Mouse (Mus musculus) forebrain, embryonic 15.5 days (tissue): Measurements from ENCODE around the gene Tenm4. TPM values are rescaled to one million over a fixed set of nuclear protein-coding genes. Genes with fewer than 3 reads are reported as not detected.

Source experiments
- ATAC-seq: fragments of 200-750 bp; cut with Nextera tagmentation; replicated peaks from 2 replicates; pipeline ENCODE4 v1.8.0; 2017; ENCODE audit warnings: mild to moderate bottlenecking, moderate TSS enrichment, moderate library complexity
- H3K27ac ChIP-seq: fragments of 300-500 bp; sonication (generic); replicated peaks from 2 replicates; pipeline ENCODE4 v1.5.1; 2015; ENCODE audit warnings: mild to moderate bottlenecking, inconsistent platforms
- H3K27me3 ChIP-seq: fragments of 300-500 bp; sonication (generic); 2 replicates; pipeline ENCODE4 v1.6.1; 2015; ENCODE audit warnings: inconsistent platforms
- H3K36me3 ChIP-seq: fragments of 300-500 bp; sonication (generic); 2 replicates; pipeline ENCODE4 v1.6.1; 2015; ENCODE audit warnings: mild to moderate bottlenecking, inconsistent platforms
- H3K4me1 ChIP-seq: fragments of 300-500 bp; sonication (generic); 2 replicates; pipeline ENCODE4 v1.6.1; 2015; ENCODE audit warnings: inconsistent platforms
- H3K4me2 ChIP-seq: fragments of 300-500 bp; sonication (generic); replicated peaks from 2 replicates; pipeline ENCODE4 v1.6.1; 2015; ENCODE audit warnings: mild to moderate bottlenecking, inconsistent platforms
- H3K4me3 ChIP-seq: fragments of 300-500 bp; sonication (generic); 2 replicates; pipeline ENCODE4 v1.5.1; 2015; ENCODE audit warnings: mild to moderate bottlenecking, inconsistent platforms
- H3K9ac ChIP-seq: fragments of 300-500 bp; sonication (generic); replicated peaks from 2 replicates; pipeline ENCODE4 v1.6.1; 2015; ENCODE audit warnings: mild to moderate bottlenecking, inconsistent platforms
- H3K9me3 ChIP-seq: fragments of 300-500 bp; sonication (generic); 2 replicates; pipeline ENCODE4 v1.6.1; 2016; ENCODE audit warnings: inconsistent platforms
- WGBS: fragments of 180-500 bp; shearing (Covaris S2); methylation state at CpG from one replicate; pipeline ENCODE4 v1.1.7; 2015; ENCODE audit warnings: mixed read lengths; 5-methylcytosine and 5-hydroxymethylcytosine counted together
- polyA plus RNA-seq: library from polyadenylated mRNA; unstranded; fragments of >200 nt; fragmentation: Nextera tagmentation; extraction: Ambion mirVana; gene quantifications from 2 replicates; pipeline ENCODE4 v1.2.1, GENCODE M21; 2015

Gene Tenm4
- polyA plus RNA-seq, 1 experiment from 2014 or later = 103 TPM

DNA sequence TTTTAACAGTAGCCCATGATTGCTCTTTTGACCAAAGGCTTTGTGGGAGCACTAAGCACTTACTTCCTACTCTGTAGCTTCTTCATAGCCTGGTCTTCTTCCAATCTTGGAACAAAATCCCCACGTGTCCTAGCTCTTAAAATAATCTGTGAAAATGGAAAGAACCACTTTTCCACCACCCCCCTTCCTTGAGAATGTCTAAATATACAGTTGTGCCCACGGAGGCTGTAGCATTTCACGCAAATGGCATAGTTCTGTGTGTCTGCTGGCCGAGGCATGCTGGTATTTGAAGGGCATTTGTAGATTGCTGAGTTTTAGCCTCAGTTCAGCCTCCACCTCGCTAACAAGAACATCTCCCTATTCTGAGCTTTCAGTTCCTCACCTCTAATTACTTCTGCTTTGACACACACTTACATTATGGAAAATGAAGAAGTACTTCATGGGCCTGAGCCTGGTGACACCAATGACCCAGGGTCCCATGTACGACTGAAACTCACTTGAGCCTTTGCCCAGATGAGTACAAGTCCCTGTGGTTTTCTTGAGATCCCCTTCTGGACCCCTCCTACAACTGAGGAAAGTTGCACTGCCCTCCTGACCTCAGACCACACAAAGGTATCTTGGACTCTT lies 306.1 kb downstream of the Tenm4 start:
- no peak overlapping the region for H3K4me3 ChIP-seq
- no peak overlapping the region for H3K27ac ChIP-seq
- no peaks in the 10 kb centered on the region for H3K9me3 ChIP-seq
- 90% methylated on average over 6 of the region's 6 CpGs for WGBS
- no peak overlapping the region for H3K9ac ChIP-seq
- peaks cover 21% of the 10 kb centered on the region for H3K4me1 ChIP-seq
- H3K36me3 ChIP-seq = no peaks in the 10 kb centered on the region
- no peaks in the 10 kb centered on the region for H3K27me3 ChIP-seq
- ATAC-seq = no peak
- H3K4me2 ChIP-seq = no peak overlapping the region

DNA sequence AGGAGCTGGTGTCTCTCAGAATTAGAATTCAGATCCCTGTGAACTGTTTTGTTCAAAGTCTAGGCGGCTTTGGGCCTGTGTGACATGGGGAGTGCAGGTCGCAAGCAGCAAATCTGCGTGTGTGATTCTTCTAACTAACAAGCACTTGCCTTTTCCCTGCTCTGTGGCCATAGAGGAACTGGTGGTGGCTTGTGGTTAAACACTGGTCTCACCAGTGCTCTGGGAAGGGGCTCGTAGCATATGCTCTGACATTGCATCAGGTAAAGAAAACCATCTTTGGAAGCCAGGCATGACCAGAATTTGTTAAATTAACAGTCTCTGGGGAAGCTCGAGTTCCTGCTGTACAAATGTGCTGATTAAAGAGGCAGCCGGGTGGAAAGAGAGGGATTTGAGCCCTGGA lies 308.1 kb downstream of the Tenm4 start:
- WGBS = 76% methylated on average over 6 of the region's 6 CpGs

DNA sequence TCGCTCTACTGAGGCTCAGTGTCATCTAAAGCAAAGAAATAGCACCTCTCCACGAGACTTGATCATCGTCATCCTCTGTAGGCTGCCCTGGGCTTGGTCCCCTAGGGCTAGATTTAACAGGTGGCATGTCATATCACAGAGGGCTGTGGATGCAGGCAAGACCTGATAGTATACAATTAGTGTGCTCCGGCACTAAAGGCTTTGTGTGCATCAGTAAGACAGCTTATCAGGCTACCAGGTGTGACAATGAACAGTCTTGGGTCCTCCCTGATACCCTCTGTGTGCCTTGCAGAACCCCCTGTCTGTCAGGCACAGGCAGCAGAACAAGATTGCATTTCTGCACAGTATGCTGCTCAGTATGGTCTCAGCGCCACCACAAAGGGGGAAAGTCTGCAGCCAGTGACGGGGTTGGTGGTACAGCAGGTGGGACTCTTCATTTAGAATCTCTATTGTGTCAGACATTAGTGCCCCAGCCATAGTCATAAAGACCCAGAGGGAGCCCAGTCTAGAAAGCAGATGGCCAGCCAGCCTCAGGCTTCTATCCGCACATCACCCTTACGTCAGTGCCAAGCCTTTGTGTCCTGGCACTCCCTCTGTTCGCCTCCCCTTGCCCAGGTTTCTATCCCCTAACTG lies 309.4 kb downstream of the Tenm4 start:
- no peak overlapping the region for H3K4me2 ChIP-seq
- no peak overlapping the region for H3K9ac ChIP-seq
- no peaks in the 10 kb centered on the region for H3K36me3 ChIP-seq
- no peaks in the 10 kb centered on the region for H3K27me3 ChIP-seq
- H3K9me3 ChIP-seq = no peaks in the 10 kb centered on the region
- ATAC-seq = peak; percentile 49; the same call in 1 of the 2 replicates
- WGBS = 62% methylated on average over 9 of the region's 9 CpGs
- no peak overlapping the region for H3K4me3 ChIP-seq
- H3K27ac ChIP-seq = peak overlapping the region; percentile 53
- H3K4me1 ChIP-seq = peaks cover 11% of the 10 kb centered on the region

More for the DNA sequence above, 308.1 kb downstream of the Tenm4 start:
- Histone ChIP-seq H3K36me3 (no peaks in the 10 kb centered on the region), H3K9me3 (no peaks in the 10 kb centered on the region), H3K4me2 (no peak overlapping the region), H3K27me3 (no peaks in the 10 kb centered on the region), H3K4me1 (peaks cover 18% of the 10 kb centered on the region), H3K9ac (no peak overlapping the region), H3K4me3 (no peak overlapping the region), H3K27ac (no peak overlapping the region)
- ATAC-seq = no peak

DNA sequence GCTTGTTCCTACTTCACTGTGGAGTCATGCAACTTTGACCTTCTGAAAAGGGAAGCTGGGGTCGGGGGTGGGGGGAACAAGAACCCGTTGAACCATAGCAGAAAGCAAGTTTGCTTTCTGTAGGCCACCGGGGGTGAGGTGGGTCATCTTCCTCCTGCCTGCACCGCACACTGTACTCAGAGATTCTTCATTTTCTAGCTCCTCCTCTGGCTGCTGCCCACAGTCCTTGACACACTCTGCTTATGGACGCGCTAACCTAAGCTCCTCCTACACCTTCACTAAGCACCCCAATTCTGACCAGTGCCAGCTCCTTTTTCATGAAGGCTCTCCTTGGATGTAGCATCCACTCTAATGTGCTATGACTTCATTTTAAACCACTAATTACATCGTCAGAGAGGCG lies 311.9 kb downstream of the Tenm4 start:
- H3K9ac ChIP-seq = no peak overlapping the region
- no peaks in the 10 kb centered on the region for H3K27me3 ChIP-seq
- H3K4me3 ChIP-seq = no peak overlapping the region
- ATAC-seq = no peak
- peaks cover 11% of the 10 kb centered on the region for H3K4me1 ChIP-seq
- H3K9me3 ChIP-seq = no peaks in the 10 kb centered on the region
- no peaks in the 10 kb centered on the region for H3K36me3 ChIP-seq
- WGBS = 82% methylated on average over 8 of the region's 8 CpGs
- no peak overlapping the region for H3K4me2 ChIP-seq
- H3K27ac ChIP-seq = no peak overlapping the region

DNA sequence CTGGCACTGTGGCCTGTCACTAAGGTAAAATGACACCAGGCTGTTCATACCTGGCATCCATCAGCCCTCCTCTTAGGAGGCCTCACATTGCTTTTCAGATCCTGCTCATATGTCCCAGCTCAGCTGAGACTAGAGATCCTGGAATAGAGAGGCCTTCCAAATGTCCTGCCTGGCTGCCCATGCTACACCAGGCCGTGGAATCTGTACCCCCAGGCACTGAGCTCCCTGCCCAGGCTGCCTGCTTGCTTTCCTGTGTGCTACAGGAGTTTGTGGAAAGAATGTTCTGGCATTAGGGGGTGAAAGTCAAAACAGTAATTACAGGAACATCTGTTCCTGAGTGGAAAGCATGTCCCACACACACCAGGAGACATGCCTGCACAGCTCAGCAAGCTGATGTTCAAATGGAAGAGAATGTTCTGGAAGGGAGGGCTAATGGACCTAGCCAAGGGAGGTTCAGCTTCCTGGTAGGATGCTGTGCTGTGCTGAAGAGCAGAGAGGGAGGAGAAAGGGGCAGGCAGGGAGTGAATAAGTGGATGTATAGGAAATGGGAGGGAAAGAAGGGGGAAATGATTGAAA lies 313.0 kb downstream of the Tenm4 start:
- no peak overlapping the region for H3K4me3 ChIP-seq
- ATAC-seq = no peak
- H3K9me3 ChIP-seq = no peaks in the 10 kb centered on the region
- no peak overlapping the region for H3K4me2 ChIP-seq
- H3K4me1 ChIP-seq = peaks cover 11% of the 10 kb centered on the region
- no peak overlapping the region for H3K9ac ChIP-seq
- H3K27me3 ChIP-seq = no peaks in the 10 kb centered on the region
- H3K36me3 ChIP-seq = no peaks in the 10 kb centered on the region
- 84% methylated on average over 1 of the region's 1 CpGs for WGBS
- H3K27ac ChIP-seq = no peak overlapping the region

DNA sequence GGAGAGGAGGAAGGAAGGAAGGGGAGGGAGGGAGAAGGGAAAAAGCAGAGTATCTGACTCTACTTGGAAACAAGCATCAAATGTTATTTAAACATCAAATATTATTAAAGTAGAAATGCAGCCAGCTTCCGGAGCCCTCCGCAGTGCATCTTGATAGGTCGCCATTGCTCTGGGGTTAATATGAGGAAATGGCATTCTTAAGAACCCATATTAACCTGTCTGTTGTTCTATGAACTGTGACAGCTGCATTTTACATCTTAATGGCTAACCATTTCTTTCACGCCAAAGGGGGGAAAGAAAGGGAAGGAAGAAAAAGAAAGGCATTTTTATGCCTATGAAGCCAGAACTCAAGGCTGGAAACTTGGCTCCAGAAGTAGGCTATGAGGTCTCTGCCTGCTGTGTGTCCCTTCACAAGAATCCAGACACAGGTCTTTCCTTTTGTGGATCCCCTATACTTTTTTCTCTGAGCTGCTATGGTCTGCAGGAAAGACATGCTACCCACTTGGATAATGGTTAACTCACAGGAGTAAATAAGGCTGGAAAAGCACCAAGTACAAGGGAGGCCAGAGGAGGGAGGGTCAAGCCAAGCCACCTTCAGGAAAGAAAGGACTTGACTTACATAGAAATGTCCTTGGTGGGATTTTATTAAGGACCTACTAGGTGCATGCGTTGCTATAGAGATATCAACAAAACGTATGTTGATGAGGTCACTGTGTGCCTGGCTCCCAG lies 318.5 kb downstream of the Tenm4 start:
- Histone ChIP-seq H3K4me2 (no peak overlapping the region), H3K27me3 (no peaks in the 10 kb centered on the region), H3K9me3 (no peaks in the 10 kb centered on the region), H3K9ac (no peak overlapping the region), H3K27ac (no peak overlapping the region), H3K36me3 (no peaks in the 10 kb centered on the region), H3K4me3 (no peak overlapping the region), H3K4me1 (no peaks in the 10 kb centered on the region)
- 90% methylated on average over 6 of the region's 6 CpGs for WGBS
- ATAC-seq = no peak

DNA sequence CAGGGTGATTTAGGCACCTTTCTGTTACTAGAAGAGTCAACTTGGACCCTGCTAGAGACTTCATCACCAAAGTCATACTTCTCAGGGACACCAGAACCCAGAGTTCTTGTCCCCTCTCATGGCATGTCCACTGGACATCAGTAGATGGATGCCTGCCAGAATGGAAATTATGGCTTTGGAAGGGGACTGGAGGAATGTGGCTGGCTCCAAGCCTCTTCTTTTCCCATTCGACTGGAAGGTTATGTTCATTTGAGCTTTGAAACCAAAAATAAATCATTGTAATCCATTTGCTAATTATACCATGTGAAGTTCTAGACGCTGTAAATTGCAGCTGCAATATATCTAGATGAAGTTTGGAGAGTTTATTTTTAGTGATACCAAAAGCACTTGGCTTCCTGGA lies 320.9 kb downstream of the Tenm4 start:
- ATAC-seq = no peak
- 70% methylated on average over 2 of the region's 2 CpGs for WGBS

DNA sequence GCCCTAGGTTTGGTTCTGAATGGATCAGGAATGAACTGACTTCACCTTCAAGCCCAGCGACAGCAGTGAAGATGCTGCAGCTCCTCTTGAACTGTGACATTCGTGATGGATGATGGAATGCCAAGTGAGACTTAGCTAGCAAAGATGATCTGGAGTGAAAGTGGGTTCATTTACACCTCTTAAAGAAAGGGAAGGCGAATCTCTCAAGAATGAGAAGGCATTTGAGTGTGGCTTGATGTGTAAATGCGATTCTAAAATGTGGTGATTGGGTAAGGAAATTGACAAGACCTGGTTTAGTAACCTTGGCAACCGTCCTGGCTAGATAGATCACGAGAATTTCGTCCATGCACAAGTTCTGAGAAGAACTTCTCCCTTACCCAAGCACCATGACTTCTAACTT lies 321.6 kb downstream of the Tenm4 start:
- H3K9ac ChIP-seq = no peak overlapping the region
- no peaks in the 10 kb centered on the region for H3K27me3 ChIP-seq
- WGBS = 89% methylated on average over 7 of the region's 7 CpGs
- no peak overlapping the region for H3K27ac ChIP-seq
- ATAC-seq = no peak
- no peak overlapping the region for H3K4me3 ChIP-seq
- no peaks in the 10 kb centered on the region for H3K4me1 ChIP-seq
- no peaks in the 10 kb centered on the region for H3K36me3 ChIP-seq
- no peak overlapping the region for H3K4me2 ChIP-seq
- no peaks in the 10 kb centered on the region for H3K9me3 ChIP-seq

More for the DNA sequence above, 320.9 kb downstream of the Tenm4 start:
- Histone ChIP-seq H3K27ac (no peak overlapping the region), H3K36me3 (no peaks in the 10 kb centered on the region), H3K4me1 (no peaks in the 10 kb centered on the region), H3K9ac (no peak overlapping the region), H3K4me2 (no peak overlapping the region), H3K4me3 (no peak overlapping the region), H3K9me3 (no peaks in the 10 kb centered on the region), H3K27me3 (no peaks in the 10 kb centered on the region)

DNA sequence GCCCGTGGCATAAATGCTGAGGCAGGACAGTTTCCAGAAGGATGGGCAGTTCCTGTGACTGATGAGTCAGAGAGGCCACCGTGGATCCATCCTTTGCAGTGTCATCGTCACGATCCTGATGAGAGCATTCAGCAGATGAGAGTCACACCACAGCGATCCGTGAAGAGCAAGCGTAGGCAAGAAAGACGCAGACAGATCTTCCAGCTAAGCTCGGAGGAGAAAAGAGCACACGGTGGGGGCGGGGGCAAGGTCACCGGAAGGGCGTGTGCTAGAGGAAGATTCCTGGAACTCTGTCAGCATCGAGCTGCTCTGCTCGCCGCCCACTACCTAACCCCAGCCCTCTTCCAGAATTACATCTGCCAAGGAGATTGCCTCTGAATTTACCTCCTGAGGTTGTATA lies 323.0 kb downstream of the Tenm4 start:
- Histone ChIP-seq H3K27ac (no peak overlapping the region), H3K9ac (no peak overlapping the region), H3K4me2 (no peak overlapping the region), H3K36me3 (no peaks in the 10 kb centered on the region), H3K9me3 (no peaks in the 10 kb centered on the region), H3K4me3 (no peak overlapping the region), H3K4me1 (no peaks in the 10 kb centered on the region), H3K27me3 (no peaks in the 10 kb centered on the region)
- no peak for ATAC-seq
- 85% methylated on average over 16 of the region's 16 CpGs for WGBS

DNA sequence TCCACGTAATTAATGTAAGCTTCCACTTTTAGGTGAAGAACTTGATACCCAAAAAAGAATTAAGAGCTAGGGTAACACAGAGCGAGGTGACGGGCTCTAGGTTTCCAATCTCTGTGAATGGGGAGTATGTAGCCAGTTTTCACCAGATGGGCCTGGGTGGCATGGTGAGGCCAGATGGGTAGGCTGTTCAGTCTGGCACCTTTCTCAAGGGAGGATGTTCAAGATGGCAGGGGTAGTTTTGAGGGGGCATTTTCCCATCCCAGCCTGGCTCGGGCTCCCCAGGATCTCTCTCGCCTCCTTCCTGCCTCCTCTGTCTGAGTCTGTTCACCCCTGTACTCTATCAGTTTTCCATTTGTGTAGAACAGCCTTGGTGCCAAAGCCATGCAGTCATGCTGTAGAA lies 329.1 kb downstream of the Tenm4 start:
- Histone ChIP-seq H3K36me3 (no peaks in the 10 kb centered on the region), H3K27ac (peak overlapping the region; percentile 77), H3K4me3 (no peak overlapping the region), H3K9ac (no peak overlapping the region), H3K4me1 (peaks cover 30% of the 10 kb centered on the region), H3K9me3 (no peaks in the 10 kb centered on the region), H3K27me3 (no peaks in the 10 kb centered on the region), H3K4me2 (no peak overlapping the region)
- WGBS = 57% methylated on average over 5 of the region's 5 CpGs
- peak; percentile 78 for ATAC-seq

DNA sequence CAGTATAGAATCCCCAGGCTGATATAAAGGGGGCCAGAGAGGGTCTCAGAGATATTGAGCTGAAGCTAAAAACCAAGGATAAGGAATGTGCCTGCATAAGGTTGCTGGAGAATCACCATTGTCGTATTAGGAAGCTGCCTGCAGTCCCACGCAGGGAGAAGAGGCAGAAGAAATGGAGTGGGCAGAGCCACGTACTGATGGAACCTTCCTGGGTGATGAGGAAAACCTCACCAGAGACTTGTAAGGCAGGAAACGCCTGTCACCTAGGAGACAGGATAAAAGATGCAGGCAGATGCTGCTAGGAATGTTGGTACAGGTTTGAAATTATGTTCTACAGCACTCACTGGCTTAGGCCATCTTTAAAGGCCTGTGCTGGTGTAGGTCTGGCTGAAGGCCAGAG lies 329.8 kb downstream of the Tenm4 start:
- peaks cover 36% of the 10 kb centered on the region for H3K4me1 ChIP-seq
- no peaks in the 10 kb centered on the region for H3K9me3 ChIP-seq
- no peaks in the 10 kb centered on the region for H3K36me3 ChIP-seq
- no peak overlapping the region for H3K4me2 ChIP-seq
- H3K27me3 ChIP-seq = no peaks in the 10 kb centered on the region
- 81% methylated on average over 4 of the region's 4 CpGs for WGBS
- H3K27ac ChIP-seq = peak overlapping the region; percentile 77
- H3K9ac ChIP-seq = no peak overlapping the region
- no peak for ATAC-seq
- no peak overlapping the region for H3K4me3 ChIP-seq

DNA sequence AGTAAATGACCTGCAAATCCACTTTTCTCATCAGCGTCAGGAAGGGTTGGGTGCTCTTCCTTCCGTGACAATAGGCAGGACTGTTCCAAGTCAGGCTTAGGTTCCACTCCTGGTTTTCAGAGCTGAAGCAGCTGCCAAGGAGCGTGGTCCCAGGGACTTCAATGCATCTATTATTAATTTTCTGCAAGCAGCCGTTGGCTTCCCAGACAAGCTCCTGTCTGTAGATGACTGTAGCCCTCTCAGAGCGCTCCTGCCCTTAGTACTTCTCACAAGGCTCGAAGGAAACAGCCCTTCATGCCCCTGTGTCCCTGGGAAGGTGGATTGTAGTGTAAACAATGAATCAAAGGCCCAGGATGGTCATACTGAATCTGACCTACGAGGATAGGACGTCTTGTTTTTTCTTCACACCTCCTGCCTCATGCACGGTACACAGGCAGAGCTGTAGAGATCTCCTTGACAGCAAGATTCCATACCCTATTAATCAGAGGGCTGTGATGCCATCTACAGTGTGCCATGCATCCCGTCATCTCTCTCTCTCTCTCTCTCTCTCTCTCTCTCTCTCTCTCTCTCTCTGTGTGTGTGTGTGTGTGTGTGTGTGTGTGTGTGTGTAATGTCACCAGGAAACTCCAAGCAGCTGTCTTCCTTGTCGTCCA lies 331.4 kb downstream of the Tenm4 start:
- H3K4me1 ChIP-seq = peaks cover 41% of the 10 kb centered on the region
- H3K27me3 ChIP-seq = no peaks in the 10 kb centered on the region
- H3K36me3 ChIP-seq = no peaks in the 10 kb centered on the region
- no peak for ATAC-seq
- 55% methylated on average over 11 of the region's 11 CpGs for WGBS
- H3K9ac ChIP-seq = no peak overlapping the region
- H3K27ac ChIP-seq = peak overlapping the region; percentile 60
- no peak overlapping the region for H3K4me2 ChIP-seq
- no peaks in the 10 kb centered on the region for H3K9me3 ChIP-seq
- no peak overlapping the region for H3K4me3 ChIP-seq
